Mouse (Mus musculus): ENCODE measurements around the gene Etnk2. TPM values are rescaled to one million over a fixed set of nuclear protein-coding genes. Genes with fewer than 3 reads are reported as not detected.
A peak's percentile ranks its signal among the peaks of the same experiment; 100 is the strongest.

Etnk2 gene
- total RNA-seq, 1 experiment from 2014 or later, result not detected

- no peak for ATAC-seq (replicated peaks in 1 of 2; ENCODE audit: insufficient read depth in 1 of 2, low FRiP score in 2 of 2, low TSS enrichment in 1 of 2, low read depth in 1 of 2, poor library complexity in 2 of 2, severe bottlenecking in 2 of 2)
Measured at GRCm38 (mm10) chr1:133397483-133398237, 34.3 kb downstream of the Etnk2 start.

- peak; percentile 70 to 73 for ATAC-seq (replicated peaks in 1 of 2; ENCODE audit: insufficient read depth in 1 of 2, low FRiP score in 2 of 2, low TSS enrichment in 1 of 2, low read depth in 1 of 2, poor library complexity in 2 of 2, severe bottlenecking in 2 of 2)
Measured at GRCm38 (mm10) chr1:133400014-133400725, 36.8 kb downstream of the Etnk2 start.

GRCm38 (mm10) chr1:133404005-133404404, 40.6 kb downstream of the Etnk2 start:
- no peak for ATAC-seq (replicated peaks in 1 of 2; ENCODE audit: insufficient read depth in 1 of 2, low FRiP score in 2 of 2, low TSS enrichment in 1 of 2, low read depth in 1 of 2, poor library complexity in 2 of 2, severe bottlenecking in 2 of 2)

- no peak for ATAC-seq (replicated peaks in 1 of 2; ENCODE audit: insufficient read depth in 1 of 2, low FRiP score in 2 of 2, low TSS enrichment in 1 of 2, low read depth in 1 of 2, poor library complexity in 2 of 2, severe bottlenecking in 2 of 2)
Measured at GRCm38 (mm10) chr1:133406614-133407013, 43.2 kb downstream of the Etnk2 start.

DNA sequence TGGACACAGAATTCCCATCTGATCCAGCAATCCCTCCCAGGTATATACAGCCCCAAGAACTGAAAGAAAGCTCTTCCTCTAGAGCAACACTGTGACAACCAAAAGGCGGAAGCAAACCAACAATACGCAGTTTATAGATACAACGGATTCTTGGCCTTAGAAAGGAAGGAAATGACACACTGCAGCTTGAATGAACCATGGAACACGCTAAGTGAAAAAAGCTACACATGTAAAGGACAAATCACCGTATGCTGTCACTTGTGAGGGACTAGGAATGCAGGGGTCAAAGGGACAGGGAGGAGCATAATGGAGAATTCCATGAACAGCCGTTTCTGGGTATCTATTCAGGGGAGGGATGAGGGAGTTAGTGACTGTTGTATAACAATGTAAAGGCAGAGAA, 44.1 kb downstream of the Etnk2 start:
- ATAC-seq (replicated peaks in 1 of 2; ENCODE audit: insufficient read depth in 1 of 2, low FRiP score in 2 of 2, low TSS enrichment in 1 of 2, low read depth in 1 of 2, poor library complexity in 2 of 2, severe bottlenecking in 2 of 2), result no peak

DNA sequence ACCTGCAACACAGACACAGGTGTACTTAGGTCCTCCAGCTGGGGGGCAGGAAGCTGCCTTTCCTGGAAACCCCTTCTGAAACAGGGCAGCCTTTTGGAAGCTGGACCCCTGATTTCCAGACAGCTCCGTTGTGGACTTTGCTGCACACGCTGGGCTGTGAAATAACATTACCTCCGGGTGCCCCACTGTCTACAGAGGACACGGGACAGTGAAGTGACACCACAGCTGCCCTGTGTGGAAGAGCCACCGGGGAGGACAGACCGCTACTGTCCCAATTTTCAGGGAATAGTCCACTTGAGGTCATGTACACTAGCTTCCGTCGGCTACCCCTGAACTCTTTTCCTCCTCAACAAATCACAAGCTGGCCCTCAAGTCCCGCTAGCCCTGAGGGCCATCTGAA, 44.9 kb downstream of the Etnk2 start:
- ATAC-seq (replicated peaks in 1 of 2; ENCODE audit: insufficient read depth in 1 of 2, low FRiP score in 2 of 2, low TSS enrichment in 1 of 2, low read depth in 1 of 2, poor library complexity in 2 of 2, severe bottlenecking in 2 of 2), result no peak

DNA sequence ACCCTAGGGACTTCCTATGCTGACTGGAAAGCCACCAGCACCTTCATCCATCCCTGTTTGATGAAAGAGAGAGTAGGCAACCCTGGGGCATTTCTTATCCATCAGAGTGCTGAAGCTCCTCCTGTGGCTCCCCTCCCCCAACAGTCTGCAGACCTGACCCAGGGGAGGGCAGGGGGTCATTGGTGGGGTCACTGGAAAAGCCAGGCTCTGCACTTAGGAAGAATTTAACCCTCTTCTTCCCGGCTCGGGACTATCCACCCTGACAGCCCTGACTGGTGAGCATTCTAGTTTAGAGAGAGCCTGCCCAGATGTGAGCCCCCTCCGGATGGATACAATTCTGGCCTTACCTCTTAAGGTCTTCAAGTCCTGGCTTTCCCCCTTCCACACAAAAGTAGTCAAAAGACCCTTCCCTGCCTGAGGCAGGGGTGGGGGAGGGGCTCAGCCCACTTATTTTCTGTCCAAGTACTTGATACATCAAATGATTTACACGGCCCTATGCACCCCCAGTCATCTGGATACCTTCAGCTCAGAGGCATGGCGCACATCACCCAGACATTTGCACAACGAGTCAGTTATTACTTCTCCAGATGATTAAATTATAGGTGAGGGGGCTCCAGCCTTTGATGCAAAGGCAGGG, 45.6 kb downstream of the Etnk2 start:
- ATAC-seq (replicated peaks in 1 of 2; ENCODE audit: insufficient read depth in 1 of 2, low FRiP score in 2 of 2, low TSS enrichment in 1 of 2, low read depth in 1 of 2, poor library complexity in 2 of 2, severe bottlenecking in 2 of 2), result no peak

- no peak for ATAC-seq (replicated peaks in 1 of 2; ENCODE audit: insufficient read depth in 1 of 2, low FRiP score in 2 of 2, low TSS enrichment in 1 of 2, low read depth in 1 of 2, poor library complexity in 2 of 2, severe bottlenecking in 2 of 2)
Measured at GRCm38 (mm10) chr1:133409786-133410185, 46.4 kb downstream of the Etnk2 start.

- ATAC-seq (replicated peaks in 1 of 2; ENCODE audit: insufficient read depth in 1 of 2, low FRiP score in 2 of 2, low TSS enrichment in 1 of 2, low read depth in 1 of 2, poor library complexity in 2 of 2, severe bottlenecking in 2 of 2), result no peak
Measured at GRCm38 (mm10) chr1:133411506-133412147, 48.3 kb downstream of the Etnk2 start.

DNA sequence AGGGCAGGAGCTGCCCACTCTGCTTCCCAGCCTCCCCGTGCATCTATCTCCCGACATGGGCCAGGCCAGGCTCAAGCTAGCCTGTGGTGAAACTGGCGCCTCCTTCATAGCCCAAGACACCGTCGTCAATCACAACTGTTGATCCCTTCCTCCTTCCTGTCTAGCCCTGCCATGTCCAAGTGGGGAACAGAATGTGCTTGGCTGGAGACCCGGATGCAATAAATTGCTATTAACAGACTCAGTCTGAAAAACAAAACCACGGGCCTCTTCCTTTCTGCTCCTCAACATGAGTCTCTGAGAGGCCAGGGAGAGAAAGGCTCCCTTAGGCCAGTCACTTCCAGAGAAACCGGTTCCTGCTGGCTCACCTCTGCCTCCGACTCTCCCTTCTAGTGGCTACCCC, 49.6 kb downstream of the Etnk2 start:
- ATAC-seq (replicated peaks in 1 of 2; ENCODE audit: insufficient read depth in 1 of 2, low FRiP score in 2 of 2, low TSS enrichment in 1 of 2, low read depth in 1 of 2, poor library complexity in 2 of 2, severe bottlenecking in 2 of 2), result peak in 1 of 2 experiments; percentile 15; a peak in 1 of 4 replicates

- no peak for ATAC-seq (replicated peaks in 1 of 2; ENCODE audit: insufficient read depth in 1 of 2, low FRiP score in 2 of 2, low TSS enrichment in 1 of 2, low read depth in 1 of 2, poor library complexity in 2 of 2, severe bottlenecking in 2 of 2)
Measured at GRCm38 (mm10) chr1:133415086-133415485, 51.7 kb downstream of the Etnk2 start.

- ATAC-seq (replicated peaks in 1 of 2; ENCODE audit: insufficient read depth in 1 of 2, low FRiP score in 2 of 2, low TSS enrichment in 1 of 2, low read depth in 1 of 2, poor library complexity in 2 of 2, severe bottlenecking in 2 of 2), result no peak
Measured at GRCm38 (mm10) chr1:133415505-133415904, 52.1 kb downstream of the Etnk2 start.

DNA sequence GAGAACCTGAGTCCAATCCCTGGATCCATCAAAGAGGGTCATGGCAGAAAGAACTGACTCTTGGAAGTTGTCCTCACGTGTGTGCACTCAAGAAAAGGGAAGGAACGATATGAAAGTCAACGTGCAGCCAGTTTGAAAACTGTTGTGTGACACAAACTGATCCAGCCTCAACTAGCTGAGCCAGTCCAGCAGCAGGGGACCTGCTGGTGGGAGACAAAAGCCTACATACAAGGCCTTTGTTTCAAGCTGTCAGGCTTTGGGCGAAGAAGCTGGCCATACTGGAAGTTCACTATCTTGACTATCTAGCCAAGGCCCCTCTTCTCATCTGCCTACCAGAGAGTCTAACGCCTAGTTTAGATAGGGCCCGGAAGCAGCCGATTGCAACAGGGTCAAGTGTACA, 53.1 kb downstream of the Etnk2 start:
- ATAC-seq (replicated peaks in 1 of 2; ENCODE audit: insufficient read depth in 1 of 2, low FRiP score in 2 of 2, low TSS enrichment in 1 of 2, low read depth in 1 of 2, poor library complexity in 2 of 2, severe bottlenecking in 2 of 2), result no peak

DNA sequence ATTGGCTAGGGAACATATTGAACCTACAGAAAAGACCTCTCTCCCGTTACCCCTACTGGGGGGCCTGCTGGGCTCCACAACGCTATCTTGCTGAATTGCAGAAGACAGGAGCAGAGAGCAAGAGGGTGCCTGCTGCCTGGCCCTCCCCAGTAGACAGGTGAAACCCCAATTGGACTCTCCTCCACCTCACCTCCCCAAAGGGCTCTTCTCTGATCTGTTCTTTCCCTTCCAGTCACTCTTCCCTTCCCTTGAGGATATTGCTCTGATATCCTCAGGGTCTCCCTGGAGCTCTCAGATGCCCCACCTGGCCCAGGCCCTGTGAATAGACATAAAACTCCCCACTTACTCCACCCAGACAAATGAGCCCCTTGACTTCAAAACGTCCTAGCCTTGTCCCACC, 53.7 kb downstream of the Etnk2 start:
- no peak for ATAC-seq (replicated peaks in 1 of 2; ENCODE audit: insufficient read depth in 1 of 2, low FRiP score in 2 of 2, low TSS enrichment in 1 of 2, low read depth in 1 of 2, poor library complexity in 2 of 2, severe bottlenecking in 2 of 2)

DNA sequence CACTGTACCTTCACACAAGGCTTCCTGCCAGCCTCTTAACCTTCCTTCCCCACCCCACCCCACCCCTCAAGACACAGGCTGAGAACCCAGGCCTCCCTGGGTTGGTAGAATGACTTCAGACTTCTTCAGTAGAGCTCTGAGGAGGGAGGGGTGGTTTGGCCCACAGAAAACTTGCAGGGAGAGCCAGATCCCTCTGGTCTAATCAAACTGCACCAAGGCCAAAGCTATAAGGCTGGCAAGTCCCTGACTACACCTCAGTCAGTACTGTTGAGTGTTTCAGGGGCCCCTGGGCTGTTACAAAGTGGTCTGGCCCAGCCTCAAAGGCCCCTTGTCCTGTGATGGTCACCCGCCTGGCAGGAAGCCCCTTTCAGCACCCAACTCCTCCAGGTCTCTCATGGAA, 54.2 kb downstream of the Etnk2 start:
- ATAC-seq (replicated peaks in 1 of 2; ENCODE audit: insufficient read depth in 1 of 2, low FRiP score in 2 of 2, low TSS enrichment in 1 of 2, low read depth in 1 of 2, poor library complexity in 2 of 2, severe bottlenecking in 2 of 2), result no peak

- peak; percentile 61 to 65 for ATAC-seq (replicated peaks in 1 of 2; ENCODE audit: insufficient read depth in 1 of 2, low FRiP score in 2 of 2, low TSS enrichment in 1 of 2, low read depth in 1 of 2, poor library complexity in 2 of 2, severe bottlenecking in 2 of 2)
Measured at GRCm38 (mm10) chr1:133418164-133418800, 54.9 kb downstream of the Etnk2 start.

DNA sequence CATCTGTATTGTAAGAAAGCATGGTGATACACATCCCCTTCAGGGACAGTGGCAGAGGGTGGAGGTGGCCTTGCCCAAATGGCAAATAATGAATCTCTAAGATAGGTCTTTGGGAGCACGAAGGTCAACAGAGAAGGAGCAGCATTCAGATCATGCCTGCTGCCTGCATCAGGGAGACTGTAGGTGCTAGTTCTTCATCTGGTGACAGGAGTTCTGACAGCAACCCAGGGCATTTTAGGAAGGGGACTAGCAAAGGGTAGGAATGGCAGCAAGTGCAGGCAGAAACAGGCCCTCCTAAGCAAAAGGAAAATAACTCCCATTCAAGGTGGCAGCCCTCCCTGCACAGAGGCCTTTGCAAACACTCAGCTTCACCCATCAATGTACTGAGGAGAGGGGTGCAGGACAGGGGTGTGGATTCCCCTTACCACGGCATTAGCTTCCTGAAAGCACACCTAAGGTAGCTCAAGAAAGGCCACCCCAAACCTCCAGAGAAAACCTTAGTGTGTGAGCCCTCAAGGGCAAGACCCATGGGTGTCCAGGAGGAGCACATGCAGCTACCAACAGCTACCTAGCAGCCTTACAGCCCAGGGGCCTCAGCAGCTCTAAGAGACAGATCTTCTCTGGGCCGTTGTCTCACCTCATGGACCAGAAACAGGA, 55.9 kb downstream of the Etnk2 start:
- no peak for ATAC-seq (replicated peaks in 1 of 2; ENCODE audit: insufficient read depth in 1 of 2, low FRiP score in 2 of 2, low TSS enrichment in 1 of 2, low read depth in 1 of 2, poor library complexity in 2 of 2, severe bottlenecking in 2 of 2)

Data from hematopoietic stem cell, adult 5-6 weeks (primary cell).